In genomic region chr4:145246173-145247011, GRCm38 (mm10) we compare ENCODE assay signal across 8 mouse cellular contexts. TPM values are rescaled to one million over a fixed set of nuclear protein-coding genes. Genes with fewer than 3 reads are reported as not detected.
DNase-seq lines count a peak whose midpoint lies in the region; ATAC-seq and TF ChIP-seq lines count a peak whose summit lies in the region.

Tnfrsf1b (minus strand) TSS chr4:145246870.

- peak; percentile 98 for TF ChIP-seq POLR2A in embryonic fibroblast, embryonic 13.5 days (IDR thresholded peaks at IDR 0.05; ENCODE audit: low read depth, low read length)

- peak within 1 kb of the TSS; percentile 68 for H3K9ac ChIP-seq in heart, embryonic 16.5 days (ENCODE audit: low read length)

- peak within 1 kb of the TSS; percentile 79 for H3K4me2 ChIP-seq in heart, embryonic 16.5 days (ENCODE audit: low read depth, low read length)

- H3K36me3 ChIP-seq in heart, embryonic 16.5 days (ENCODE audit: control insufficient read depth, insufficient read depth): no peaks in the 10 kb centered on the region

- intact Hi-C loops in left cerebral cortex, postnatal 25 days (cut with DNase I): loop anchor here (5.0 kb wide), 1 partner anchor 36 kb away; no protein-coding TSS in a partner anchor
- intact Hi-C loops in left cerebral cortex, postnatal 14 days (cut with DNase I): no loop called here

- H3K4me1 ChIP-seq in embryonic fibroblast, embryonic 13.5 days (ENCODE audit: control insufficient read depth, insufficient read depth, low read length): 0 out of 2 replicates have a peak, but pooled peaks cover 2% of the 10 kb centered on the region
- H3K4me1 ChIP-seq in heart, embryonic 16.5 days (ENCODE audit: control insufficient read depth, insufficient read depth, low read length): 0 out of 2 replicates have a peak, but pooled peaks cover 3% of the 10 kb centered on the region

- H3K4me3 ChIP-seq in embryonic fibroblast, embryonic 13.5 days (ENCODE audit: insufficient read depth, low read length): peak within 1 kb of the TSS; percentile 85
- peak within 1 kb of the TSS; percentile 63 for H3K4me3 ChIP-seq in heart, embryonic 16.5 days (ENCODE audit: low read length)

- DNase-seq in left cerebral cortex, postnatal 25 days (ENCODE audit: low spot score in 2 of 2): peak; percentile 7 to 20
- DNase-seq in left cerebral cortex, adult 11 months (ENCODE audit: low spot score): no peak
- DNase-seq in kidney, postnatal 14 days: peak; percentile 44
- DNase-seq in spleen, postnatal 10 days (ENCODE audit: low spot score in 2 of 2): peak; percentile 40 to 66
- no peak for DNase-seq in left cerebral cortex, postnatal 14 days (ENCODE audit: low spot score in 2 of 2)

- H3K27me3 ChIP-seq in heart, embryonic 16.5 days (ENCODE audit: control insufficient read depth, insufficient read depth, low read length): peaks cover 24% of the 10 kb centered on the region

- WGBS in heart, embryonic 16.5 days: under 1% methylated on average over 47 of the region's 47 CpGs

- peak within 1 kb of the TSS; percentile 7; the same call in 1 of the 2 replicates for H3K27ac ChIP-seq in embryonic fibroblast, embryonic 13.5 days (ENCODE audit: insufficient read depth, low read length)
- no peak within 1 kb of the TSS for H3K27ac ChIP-seq in heart, embryonic 16.5 days (ENCODE audit: low read length)

- H3K9me3 ChIP-seq in heart, embryonic 16.5 days (replicated peaks; ENCODE audit: control insufficient read depth, low read length): no peaks in the 10 kb centered on the region

- TF ChIP-seq CTCF in embryonic fibroblast, embryonic 13.5 days (IDR thresholded peaks at IDR 0.05; ENCODE audit: borderline replicate concordance, insufficient read depth, low read length): no peak

- ATAC-seq in heart, embryonic 16.5 days (replicated peaks; ENCODE audit: extremely low read depth, insufficient read depth, low FRiP score): peak; percentile 78
- peak; percentile 81 for ATAC-seq in megakaryocyte, adult 5-6 weeks (ENCODE audit: poor library complexity, severe bottlenecking)

RNA-seq across cellular contexts. Expression of gene Tnfrsf1b, which starts in this region (rescaled TPM):
- 1 to 10 TPM; 2.0 to 2.6 TPM for total RNA-seq in left cerebral cortex, postnatal 25 days (2021)
- 30.2 and 40.7 TPM in 2 replicates for polyA plus RNA-seq in embryonic fibroblast, embryonic 13.5 days (2011; ENCODE audit: insufficient read length, low read depth, missing spikeins)
- polyA plus RNA-seq in heart, embryonic 16.5 days (2015; fragmentation: Nextera tagmentation; extraction: Ambion mirVana): 4.1 and 5.2 TPM in 2 replicates
- 107 and 112 TPM in 2 replicates for total RNA-seq in megakaryocyte, adult 5-6 weeks (2015)
- 113 and 122 TPM in 2 replicates for total RNA-seq in megakaryocyte, adult 5-6 weeks (2017)
- 1 to 10 TPM; 2.8 to 3.1 TPM for total RNA-seq in left cerebral cortex, postnatal 14 days (2021)

Comparison
In these comparisons a context has a peak if more than half of its experiments do, and no peak if none do; other contexts are left out.
1. RNA of gene Tnfrsf1b (total RNA-seq): 107 to 122 TPM in megakaryocyte, adult 5-6 weeks; 2.8 to 3.1 TPM in left cerebral cortex, postnatal 14 days and 2.0 to 2.6 TPM in left cerebral cortex, postnatal 25 days; every median in the first group is over 10 times any median in the second.
2. DNase-seq: peak in left cerebral cortex, postnatal 25 days (2 of 2), kidney, postnatal 14 days (single experiment) and spleen, postnatal 10 days (2 of 2); none in left cerebral cortex, adult 11 months (single experiment) and left cerebral cortex, postnatal 14 days (0 of 2).